Mouse (Mus musculus) layer of hippocampus, postnatal 10 days (tissue): Measurements from ENCODE around the gene Mul1. TPM values are rescaled to one million over a fixed set of nuclear protein-coding genes. Genes with fewer than 3 reads are reported as not detected.

Experiments used
- DNase-seq, 2 experiments: peaks; one replicate each; pipeline ENCODE4 v3.0.0; 2021; ENCODE audit warnings: low spot score in 2 of 2
- total RNA-seq, 2 experiments: library from RNA; stranded (reverse); gene quantifications; 2 replicates each; pipeline ENCODE4 v1.2.3; 2021

Gene Mul1
- total RNA-seq, 2 experiments from 2014 or later, result 39.1 to 43.4 TPM

- DNase-seq, result no peak
Observed at GRCm38 (mm10) chr4:138459775-138460174, 25.3 kb downstream of the Mul1 start.

DNA sequence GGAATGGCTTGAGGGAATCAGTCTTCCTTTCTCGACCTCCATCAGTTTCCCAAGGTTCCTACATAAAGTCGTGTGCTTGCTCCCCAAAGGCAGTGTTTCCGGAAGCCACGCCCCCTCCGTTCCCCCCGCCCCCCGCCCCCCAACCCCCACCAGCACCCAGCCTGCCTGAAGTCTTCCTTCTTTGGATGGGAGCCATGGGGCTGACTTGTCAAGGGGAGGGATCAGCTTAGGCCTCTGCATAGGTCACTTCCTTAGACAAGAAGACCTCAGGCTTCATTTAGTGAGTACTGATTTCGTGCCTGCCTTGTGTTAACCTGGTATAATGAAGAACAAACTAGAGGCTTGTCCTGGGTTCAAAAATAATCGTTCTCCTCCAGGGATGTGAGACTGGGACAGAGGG is 26.4 kb downstream of the Mul1 start:
- no peak for DNase-seq

GRCm38 (mm10) chr4:138461471-138461870 is 27.0 kb downstream of the Mul1 start:
- DNase-seq, result no peak

GRCm38 (mm10) chr4:138462971-138463831 is 28.7 kb downstream of the Mul1 start:
- peak; percentile 45 to 60 for DNase-seq

- peak; percentile 81 to 84 for DNase-seq
Observed at GRCm38 (mm10) chr4:138463832-138464487, 29.5 kb downstream of the Mul1 start.

GRCm38 (mm10) chr4:138464667-138465353 is 30.3 kb downstream of the Mul1 start:
- DNase-seq, result peak; percentile 63 to 77

GRCm38 (mm10) chr4:138465446-138465845 is 31.0 kb downstream of the Mul1 start:
- no peak for DNase-seq

GRCm38 (mm10) chr4:138466690-138467089 is 32.2 kb downstream of the Mul1 start:
- DNase-seq, result no peak

GRCm38 (mm10) chr4:138467451-138467850 is 33.0 kb downstream of the Mul1 start:
- DNase-seq, result no peak

- no peak for DNase-seq
Observed at GRCm38 (mm10) chr4:138469080-138469479, 34.6 kb downstream of the Mul1 start.

GRCm38 (mm10) chr4:138471241-138471640 is 36.8 kb downstream of the Mul1 start:
- DNase-seq, result no peak

DNA sequence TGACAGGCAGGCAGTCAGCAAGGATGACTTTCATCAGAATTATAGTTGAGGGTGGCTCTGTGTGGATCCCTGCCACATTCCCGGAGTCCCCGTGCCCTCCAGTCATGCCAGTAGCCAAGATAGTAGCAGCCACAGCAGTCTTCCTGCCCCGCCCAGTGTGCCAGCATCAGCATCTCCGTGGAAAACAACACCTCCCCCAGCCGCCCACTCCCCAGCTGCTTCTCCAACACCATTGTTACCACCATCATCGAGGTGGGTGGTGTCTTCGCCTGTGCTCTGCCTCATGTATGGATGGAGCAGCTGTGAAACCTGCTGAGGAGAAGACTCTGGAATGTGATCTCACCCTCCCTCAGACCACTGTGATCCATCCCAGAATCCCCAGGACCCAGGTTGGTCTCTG is 45.1 kb downstream of the Mul1 start:
- no peak for DNase-seq

DNA sequence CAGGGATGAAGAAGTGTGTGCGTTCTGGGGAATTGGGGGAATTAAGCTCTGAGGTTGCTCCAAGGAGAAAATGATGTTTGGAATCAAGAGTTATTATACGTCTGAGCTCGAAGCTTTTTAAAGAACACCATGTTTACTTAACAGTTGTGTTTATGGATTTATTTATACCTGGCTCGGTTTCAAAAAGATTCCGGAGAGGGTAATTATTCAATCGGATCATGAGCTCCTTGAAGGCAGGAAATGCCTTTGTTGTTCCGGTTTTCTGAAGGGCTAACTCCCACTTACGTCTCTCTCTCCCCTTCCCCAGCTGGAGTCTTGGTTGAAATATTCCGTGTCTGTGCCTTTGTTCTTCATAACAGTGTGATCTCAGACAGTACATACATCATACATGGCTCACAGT is 46.5 kb downstream of the Mul1 start:
- DNase-seq, result no peak

GRCm38 (mm10) chr4:138482721-138483120 is 48.2 kb downstream of the Mul1 start:
- DNase-seq, result no peak

DNA sequence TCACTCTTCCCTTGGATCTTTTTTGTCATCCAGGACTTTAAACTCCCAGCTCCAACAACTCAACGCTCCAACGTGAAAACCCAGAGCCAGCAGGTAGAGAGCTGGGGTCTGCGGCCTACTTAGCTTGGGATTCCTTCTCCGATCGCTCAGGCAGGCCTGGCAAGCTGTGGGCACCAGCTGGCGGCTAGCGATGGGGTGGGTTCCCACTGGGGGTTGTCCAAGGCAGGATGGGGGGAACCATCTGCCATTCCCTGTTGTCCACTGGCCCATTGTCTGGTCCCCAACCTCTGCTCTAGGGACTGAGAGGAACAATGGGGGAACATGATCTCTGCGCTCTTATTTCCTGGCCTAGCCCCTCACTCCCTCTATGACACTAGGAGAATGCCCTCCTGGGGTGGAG is 53.8 kb downstream of the Mul1 start:
- no peak for DNase-seq

DNA sequence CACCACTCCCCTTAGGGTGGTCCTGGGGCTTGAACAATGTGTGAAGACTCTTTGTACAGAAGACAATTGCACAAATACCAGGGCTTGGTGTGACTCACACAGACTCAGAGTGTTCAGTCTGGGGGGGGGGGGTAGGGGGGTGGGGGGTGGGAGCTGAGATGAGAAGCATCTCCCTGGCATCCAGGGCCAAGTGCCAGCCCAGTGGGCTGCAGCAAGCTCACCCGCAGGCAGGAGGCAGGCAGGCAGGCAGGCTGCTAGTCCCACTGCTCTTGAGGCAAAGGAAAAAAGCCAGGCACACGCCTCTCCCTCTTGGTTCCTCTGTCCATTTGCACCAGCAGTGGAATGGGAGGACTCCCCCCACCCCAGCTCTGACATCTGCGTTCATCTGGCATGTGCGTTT is 56.6 kb downstream of the Mul1 start:
- no peak for DNase-seq

Other genes with a start within 250 kb of the Mul1 start
- 100 to 1,000 TPM; 158 to 161 TPM for gene Hp1bp3, start 218.4 kb upstream of the Mul1 start, total RNA-seq
- gene Sh2d5, start 184.3 kb upstream of the Mul1 start, total RNA-seq, result 10 to 100 TPM; 19.1 to 21.5 TPM
- gene Kif17, start 184.2 kb upstream of the Mul1 start, total RNA-seq, result 10 to 100 TPM; 12.5 to 12.7 TPM
- 100 to 1,000 TPM; 106 to 108 TPM for gene Ddost, start 129.9 kb upstream of the Mul1 start, total RNA-seq
- gene Pink1, start 108.4 kb upstream of the Mul1 start, total RNA-seq, result 100 to 1,000 TPM; 128 to 131 TPM
- 1 to 10 TPM; 2.1 to 2.3 TPM for gene Cda, start 66.7 kb upstream of the Mul1 start, total RNA-seq
- gene Fam43b, start 38.1 kb upstream of the Mul1 start, total RNA-seq, result 10 to 100 TPM; 29.3 to 33.8 TPM
- gene Camk2n1, start 19.6 kb downstream of the Mul1 start, total RNA-seq, result 100 to 1,000 TPM; 161 to 168 TPM
- gene Vwa5b1, start 201.2 kb downstream of the Mul1 start, total RNA-seq, result 1 to 10 TPM; 2.0 to 2.1 TPM